In the genomic region with DNA sequence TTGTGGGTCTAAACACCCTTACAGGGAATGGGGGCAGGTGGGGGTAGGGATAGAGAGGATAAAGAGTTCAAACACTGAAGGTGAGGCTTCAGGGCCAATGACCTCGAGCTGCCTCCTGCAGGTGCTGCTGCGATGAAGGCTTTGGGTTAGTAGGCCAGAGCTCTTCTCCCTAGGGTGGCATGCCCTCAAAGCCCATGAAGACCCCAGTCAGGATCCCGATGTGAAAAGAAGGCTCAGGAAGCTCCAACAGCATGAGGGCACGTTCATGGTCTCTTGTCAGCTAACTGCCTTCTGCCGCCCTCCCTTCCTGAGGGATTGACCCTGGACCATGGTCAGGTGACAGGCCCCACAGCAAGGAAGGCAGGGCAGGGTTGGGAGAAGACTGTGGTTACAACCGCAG, we compare ENCODE assay signal across 31 mouse cellular contexts. TPM values are rescaled to one million over a fixed set of nuclear protein-coding genes. Genes with fewer than 3 reads are reported as not detected.
DNase-seq lines count a peak whose midpoint lies in the region; ATAC-seq and TF ChIP-seq lines count a peak whose summit lies in the region.
"Had no signal": no experiment of that assay in that cellular context is flagged by ENCODE, and none has a peak within 500 bp of the region (broad histone marks: within the 10 kb centered on the region; RNA-seq: fewer than 3 reads in every experiment).

No protein-coding gene starts in this region.

- H3K27ac ChIP-seq in layer of hippocampus, adult 2 months: peak overlapping the region; percentile 46; the same call in 1 of the 2 replicates
- H3K27ac ChIP-seq: embryonic facial prominence, embryonic 13.5 days; forebrain, embryonic 12.5 days; heart, embryonic 10.5 days; heart, embryonic 15.5 days; hindbrain, embryonic 13.5 days; kidney, postnatal 0 days; limb, embryonic 13.5 days; lung, embryonic 15.5 days; midbrain, embryonic 10.5 days; midbrain, embryonic 15.5 days; neural tube, embryonic 15.5 days had no signal

- TF ChIP-seq CTCF in layer of hippocampus, adult 2 months (conservative IDR thresholded peaks at IDR 0.05): no peak

- ATAC-seq in cerebellum, adult (ENCODE audit: insufficient number of reproducible peaks, low FRiP score, low TSS enrichment): no peak
- ATAC-seq: CD4-positive, CD25-positive, alpha-beta regulatory T cell, adult 4 months; forebrain, postnatal 0 days; intestine, embryonic 16.5 days; midbrain, embryonic 15.5 days had no signal

- peak; percentile 39 for DNase-seq in cerebellum, adult 9-10 months
- DNase-seq in layer of hippocampus, adult 2 months (ENCODE audit: low spot score in 2 of 2): no peak
- no peak for DNase-seq in layer of hippocampus, postnatal 25 days (ENCODE audit: extremely low spot score in 1 of 2, low spot score in 1 of 2)
- peak; percentile 35 for DNase-seq in testis, postnatal 10 days (ENCODE audit: low spot score)
- no peak for DNase-seq in testis, postnatal 14 days (ENCODE audit: low spot score)
- DNase-seq in adrenal gland, postnatal 25 days: no peak
- DNase-seq: adrenal gland, postnatal 14 days; forebrain, postnatal 0 days; gastrocnemius, postnatal 14 days; kidney, adult 8-10 months; layer of hippocampus, postnatal 36 days; retina, postnatal 1 day; spleen, adult 18-20 months; thymus, adult 2 months had no signal

- no peak overlapping the region for H3K4me3 ChIP-seq in layer of hippocampus, adult 2 months
- H3K4me3 ChIP-seq: embryonic facial prominence, embryonic 13.5 days; forebrain, embryonic 12.5 days; heart, embryonic 10.5 days; heart, embryonic 15.5 days; hindbrain, embryonic 13.5 days; limb, embryonic 13.5 days; lung, embryonic 15.5 days; midbrain, embryonic 10.5 days; midbrain, embryonic 15.5 days; neural tube, embryonic 15.5 days had no signal

RNA-seq across cellular contexts. Expression of gene Aspdh, which starts 5.1 kb away (rescaled TPM):
- total RNA-seq in layer of hippocampus, adult 2 months (2021): 10 to 100 TPM; 12.2 to 18.1 TPM
- total RNA-seq in layer of hippocampus, postnatal 25 days (2021): 10 to 100 TPM; 10.9 to 13.2 TPM
- 0.61 and 1.9 TPM in 2 replicates for total RNA-seq in adrenal gland, postnatal 25 days (2021)
- total RNA-seq: common myeloid progenitor, adult 5-6 weeks; gastrocnemius, postnatal 14 days; granulocyte monocyte progenitor cell, adult 5-6 weeks; megakaryocyte progenitor cell, adult 5-6 weeks had no signal

RNA-seq across cellular contexts. Expression of gene Josd2, which starts 7.7 kb away (rescaled TPM):
- 10 to 100 TPM; 91.3 to 92.0 TPM for total RNA-seq in layer of hippocampus, adult 2 months (2021)
- total RNA-seq in layer of hippocampus, postnatal 25 days (2021): 100 to 1,000 TPM; 102 to 107 TPM
- total RNA-seq in adrenal gland, postnatal 25 days (2021): 43.9 and 49.2 TPM in 2 replicates

RNA-seq across cellular contexts. Expression of gene Lrrc4b, which starts 31.2 kb away (rescaled TPM):
- 100 to 1,000 TPM; 318 to 334 TPM for total RNA-seq in layer of hippocampus, adult 2 months (2021)
- 100 to 1,000 TPM; 322 to 333 TPM for total RNA-seq in layer of hippocampus, postnatal 25 days (2021)
- 4.3 and 5.8 TPM in 2 replicates for total RNA-seq in adrenal gland, postnatal 25 days (2021)
- total RNA-seq: common myeloid progenitor, adult 5-6 weeks; granulocyte monocyte progenitor cell, adult 5-6 weeks; megakaryocyte progenitor cell, adult 5-6 weeks had no signal

RNA-seq across cellular contexts. Expression of gene Emc10, which starts 36.3 kb away (rescaled TPM):
- 100 to 1,000 TPM; 210 to 220 TPM for total RNA-seq in layer of hippocampus, adult 2 months (2021)
- 100 to 1,000 TPM; 207 to 212 TPM for total RNA-seq in layer of hippocampus, postnatal 25 days (2021)
- 83.9 and 97.6 TPM in 2 replicates for total RNA-seq in adrenal gland, postnatal 25 days (2021)

RNA-seq across cellular contexts. Expression of gene Fam71e1, which starts 36.3 kb away (rescaled TPM):
- 10 to 100 TPM; 19.3 to 23.4 TPM for total RNA-seq in layer of hippocampus, adult 2 months (2021)
- total RNA-seq in layer of hippocampus, postnatal 25 days (2021): 10 to 100 TPM; 18.6 to 22.8 TPM
- 12.3 and 17.5 TPM in 2 replicates for total RNA-seq in adrenal gland, postnatal 25 days (2021)
- total RNA-seq: common myeloid progenitor, adult 5-6 weeks had no signal

Comparison
In these comparisons a context has a peak if more than half of its experiments do, and no peak if none do; other contexts are left out.
1. DNase-seq: peak in cerebellum, adult 9-10 months (single experiment) and testis, postnatal 10 days (single experiment); none in layer of hippocampus, adult 2 months (0 of 2), layer of hippocampus, postnatal 25 days (0 of 2), testis, postnatal 14 days (single experiment) and adrenal gland, postnatal 25 days (single experiment).
2. RNA of gene Lrrc4b, which starts 31.2 kb away (total RNA-seq): 318 to 334 TPM in layer of hippocampus, adult 2 months and 322 to 333 TPM in layer of hippocampus, postnatal 25 days; 4.3 to 5.8 TPM in adrenal gland, postnatal 25 days; every median in the first group is over 10 times any median in the second.